Mouse (Mus musculus) gastrocnemius, postnatal 36 days (tissue): ENCODE measurements around the gene Fam78a. TPM values are rescaled to one million over a fixed set of nuclear protein-coding genes. Genes with fewer than 3 reads are reported as not detected.
A peak's percentile ranks its signal among the peaks of the same experiment; 100 is the strongest.
"Not testable (repeated sequence)": the region's sequence is repeated elsewhere in the genome, so short reads cannot be mapped to it uniquely, and the experiment has no call there.

Source experiments
- DNase-seq, 2 experiments: peaks; one replicate each; pipeline ENCODE4 v3.0.0; 2022
- intact Hi-C: fragments of 180-260 bp; cut with DNase I; formaldehyde crosslinking; loops from one replicate; pipeline ENCODE4 v1.15.1; 2025
- total RNA-seq, 2 experiments: library from RNA; stranded (reverse); gene quantifications; 2 replicates each; pipeline ENCODE4 v1.2.3; 2021

Gene Fam78a
- total RNA-seq, 2 experiments from 2014 or later, result 13.2 to 16.5 TPM

- DNase-seq, result no peak
- intact Hi-C loops, result no loop called here
Observed at GRCm38 (mm10) chr2:32052418-32052817, 32.2 kb downstream of the Fam78a start.

- no peak for DNase-seq
- intact Hi-C loops, result no loop called here
Observed at GRCm38 (mm10) chr2:32051791-32052190, 32.9 kb downstream of the Fam78a start.

DNA sequence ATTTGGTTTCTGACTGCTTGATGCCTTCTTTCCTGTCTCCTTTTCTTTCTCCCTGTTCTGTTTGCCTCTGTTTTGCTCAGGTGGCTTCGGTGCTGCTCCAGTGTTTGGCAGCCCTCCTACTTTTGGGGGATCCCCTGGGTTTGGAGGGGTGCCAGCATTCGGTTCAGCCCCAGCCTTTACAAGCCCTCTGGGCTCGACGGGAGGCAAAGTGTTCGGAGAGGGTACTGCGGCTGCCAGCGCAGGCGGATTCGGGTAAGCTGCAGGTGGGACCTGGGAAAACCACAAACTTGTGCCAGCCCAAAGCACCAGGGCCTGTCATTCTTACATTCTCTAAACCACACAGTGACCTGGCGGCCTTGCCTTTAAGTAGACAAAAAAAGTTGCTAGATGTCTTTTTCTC is 37.3 kb downstream of the Fam78a start:
- intact Hi-C loops, result loop anchor here (5.0 kb wide), 2 partner anchors 35 to 85 kb away; partner anchors contain the start of gene Fam78a

GRCm38 (mm10) chr2:32046009-32046408 is 38.6 kb downstream of the Fam78a start:
- intact Hi-C loops, result loop anchor here (5.0 kb wide), 2 partner anchors 36 to 86 kb away; partner anchors contain the start of gene Fam78a

More for the DNA sequence above, 37.3 kb downstream of the Fam78a start:
- DNase-seq, result no peak

GRCm38 (mm10) chr2:32045375-32045774 is 39.3 kb downstream of the Fam78a start:
- intact Hi-C loops, result loop anchor here (5.0 kb wide), 2 partner anchors 37 to 87 kb away; partner anchors contain the start of gene Fam78a
- DNase-seq, result peak in 1 of 2 experiments; percentile 24

More at GRCm38 (mm10) chr2:32046009-32046408, 38.6 kb downstream of the Fam78a start:
- no peak for DNase-seq

DNA sequence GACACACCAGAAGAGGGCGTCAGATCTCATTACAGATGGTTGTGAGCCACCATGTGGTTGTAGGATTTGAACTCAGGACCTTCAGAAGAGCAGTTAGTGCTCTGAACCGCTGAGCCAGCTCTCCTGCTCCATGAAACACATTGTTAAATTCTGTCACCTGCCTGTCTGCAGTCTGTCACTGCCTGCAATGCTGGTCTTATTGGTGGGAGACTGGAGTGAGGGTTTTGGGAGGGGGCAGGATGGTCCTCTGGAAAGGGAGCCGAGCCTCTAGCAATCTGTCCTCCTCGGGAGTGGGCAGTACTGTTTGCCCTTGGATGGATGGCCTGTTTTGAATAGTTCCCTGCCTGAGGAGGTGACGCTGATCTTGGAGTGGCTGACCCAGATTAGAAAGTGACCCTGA is 40.8 kb downstream of the Fam78a start:
- intact Hi-C loops, result no loop called here

DNA sequence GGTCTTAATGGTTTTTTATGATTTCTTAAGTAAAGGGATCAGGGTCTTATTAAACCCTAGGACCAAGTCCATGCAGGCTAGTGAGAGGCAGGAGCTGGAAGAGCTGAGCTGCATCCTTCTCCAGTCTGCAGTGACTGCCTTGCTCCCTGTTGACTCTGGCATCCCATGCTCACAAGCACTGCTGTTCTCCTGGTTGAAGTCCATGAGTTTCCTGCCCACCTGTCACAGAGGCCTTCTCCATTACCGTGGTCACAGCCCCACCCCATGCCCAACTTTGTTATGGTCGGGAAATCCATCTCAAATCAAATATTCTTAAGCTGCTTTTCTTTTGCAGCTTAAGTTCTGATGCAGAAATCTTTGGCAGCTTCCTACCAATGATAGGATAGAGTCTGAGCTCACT is 43.6 kb downstream of the Fam78a start:
- DNase-seq, result no peak
- intact Hi-C loops, result no loop called here

More for the DNA sequence above, 40.8 kb downstream of the Fam78a start:
- no peak for DNase-seq

- intact Hi-C loops, result not testable (repeated sequence)
Observed at GRCm38 (mm10) chr2:32040646-32041045, 44.0 kb downstream of the Fam78a start.

DNA sequence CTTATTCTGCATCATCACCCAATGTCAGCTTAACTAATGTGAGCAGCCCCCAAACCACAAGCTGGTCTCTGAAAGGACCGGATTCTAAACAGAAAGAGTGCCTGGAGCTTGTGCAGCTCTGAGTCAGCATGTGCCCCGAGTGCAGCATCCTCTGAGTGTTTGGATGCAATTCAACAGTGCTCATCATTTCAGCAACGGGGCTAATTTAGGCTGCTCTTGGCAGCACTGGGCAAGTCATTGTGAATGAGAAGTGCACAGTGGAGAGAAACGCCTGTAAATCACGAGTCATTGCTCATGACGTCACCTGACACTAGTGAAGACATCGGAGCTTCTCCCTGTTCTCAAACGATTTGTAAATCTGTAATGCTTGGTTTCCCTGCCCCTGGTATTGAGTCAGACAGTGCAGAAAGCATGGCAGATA is 46.0 kb downstream of the Fam78a start:
- DNase-seq, result no peak
- intact Hi-C loops, result no loop called here

More at GRCm38 (mm10) chr2:32040646-32041045, 44.0 kb downstream of the Fam78a start:
- DNase-seq, result not testable (repeated sequence)

- DNase-seq, result no peak
- intact Hi-C loops, result no loop called here
Observed at GRCm38 (mm10) chr2:32037279-32037858, 47.3 kb downstream of the Fam78a start.

DNA sequence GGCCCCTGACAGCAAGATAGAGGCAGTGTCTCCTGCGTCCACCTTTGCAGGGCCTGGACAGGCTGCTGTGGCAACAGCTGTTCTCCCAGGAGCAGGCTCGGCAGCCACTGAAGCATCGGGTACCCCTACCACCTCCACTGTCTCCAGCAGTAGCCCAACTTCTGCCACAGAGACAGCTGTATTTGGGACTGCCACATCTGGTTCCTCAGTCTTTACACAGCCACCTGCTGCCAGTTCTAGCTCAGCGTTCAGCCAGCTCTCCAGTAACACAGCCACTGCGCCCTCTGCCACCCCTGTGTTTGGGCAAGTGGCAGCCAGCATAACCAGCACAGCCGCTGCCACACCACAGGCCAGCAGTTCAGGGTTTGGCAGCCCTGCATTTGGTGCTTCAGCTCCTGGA is 50.5 kb downstream of the Fam78a start:
- no peak for DNase-seq
- intact Hi-C loops, result no loop called here

- intact Hi-C loops, result no loop called here
- DNase-seq, result peak; percentile 72 to 84
Observed at GRCm38 (mm10) chr2:32033436-32033835, 51.2 kb downstream of the Fam78a start.

GRCm38 (mm10) chr2:32029636-32030035 is 55.0 kb downstream of the Fam78a start:
- intact Hi-C loops, result no loop called here
- DNase-seq, result no peak

- DNase-seq, result no peak
- intact Hi-C loops, result loop anchor here (5.0 kb wide), 1 partner anchor 37 kb away; no protein-coding TSS in a partner anchor
Observed at GRCm38 (mm10) chr2:32024372-32024771, 60.3 kb downstream of the Fam78a start.

- intact Hi-C loops, result loop anchor here (5.0 kb wide), 1 partner anchor 33 kb away; no protein-coding TSS in a partner anchor
- no peak for DNase-seq
Observed at GRCm38 (mm10) chr2:32020229-32020628, 64.4 kb downstream of the Fam78a start.

DNA sequence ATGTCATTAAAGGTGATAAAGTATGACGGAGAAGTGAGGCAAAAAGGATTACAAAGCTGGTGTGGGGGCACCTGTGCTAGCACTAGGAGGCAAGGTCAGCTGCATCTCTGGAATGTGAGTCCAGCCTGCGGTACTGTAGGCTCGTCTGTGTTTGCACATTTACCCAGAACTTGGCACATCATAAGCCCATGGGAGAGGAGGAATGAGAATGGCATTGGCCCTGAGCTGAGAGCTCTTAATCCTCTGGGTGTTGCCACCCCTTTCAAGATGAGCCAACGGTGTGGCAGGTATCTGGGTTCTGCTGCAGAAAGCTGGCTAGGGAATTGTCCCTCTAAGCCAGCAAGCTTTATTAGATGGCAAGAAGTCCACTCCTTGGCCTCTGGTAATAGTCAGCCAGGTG is 65.0 kb downstream of the Fam78a start:
- intact Hi-C loops, result loop anchor here (5.0 kb wide), 1 partner anchor 32 kb away; no protein-coding TSS in a partner anchor
- DNase-seq, result no peak

DNA sequence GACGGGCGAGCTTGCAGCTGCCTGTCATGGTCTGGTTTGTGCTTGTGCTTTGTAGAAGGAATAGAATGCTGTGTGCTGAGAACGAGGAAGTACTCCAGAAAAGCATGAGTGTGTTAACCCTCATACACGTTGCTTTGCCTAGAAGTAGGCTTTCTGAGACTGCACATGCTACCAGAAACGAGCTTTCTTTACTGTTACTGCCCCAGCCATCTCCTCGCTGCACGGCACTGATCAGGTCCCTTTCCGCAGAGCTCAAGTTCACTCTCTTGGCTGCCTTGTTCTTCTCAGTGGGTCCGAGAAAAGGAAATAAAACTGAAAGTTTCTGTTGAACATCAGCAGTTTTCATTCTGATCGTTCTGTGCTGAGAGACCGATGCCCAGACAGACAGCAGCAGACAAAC is 75.9 kb downstream of the Fam78a start:
- no peak for DNase-seq
- intact Hi-C loops, result no loop called here

DNA sequence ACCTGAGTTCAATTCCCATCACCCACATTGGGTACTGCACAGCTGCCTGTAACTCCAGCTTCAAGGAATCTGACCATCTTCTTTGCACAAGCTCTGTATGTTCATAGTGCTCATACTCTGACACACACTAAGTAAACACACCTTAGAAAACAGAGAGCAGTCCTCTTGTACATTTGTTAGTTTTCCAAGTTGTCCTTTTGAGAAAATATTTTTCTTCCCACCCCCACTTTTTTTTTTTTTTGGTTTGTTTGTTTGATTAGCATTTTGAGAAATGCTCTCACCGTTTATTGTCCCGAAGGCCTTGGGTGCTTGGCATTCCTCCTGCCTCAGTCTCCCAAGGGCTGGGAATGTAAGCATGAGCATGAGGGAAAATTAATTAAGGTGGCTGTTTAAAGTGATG is 76.3 kb downstream of the Fam78a start:
- intact Hi-C loops, result no loop called here
- no peak for DNase-seq
